23 mouse cellular contexts compared by ENCODE assay signal in genomic region chr1:184858253-184858652, GRCm38 (mm10). TPM values are rescaled to one million over a fixed set of nuclear protein-coding genes. Genes with fewer than 3 reads are reported as not detected.
DNase-seq lines count a peak whose midpoint lies in the region; ATAC-seq and TF ChIP-seq lines count a peak whose summit lies in the region.
"Had no signal": no experiment of that assay in that cellular context is flagged by ENCODE, and none has a peak within 500 bp of the region (broad histone marks: within the 10 kb centered on the region; RNA-seq: fewer than 3 reads in every experiment).

No protein-coding gene starts in this region.

- no peak for TF ChIP-seq CTCF in kidney, adult 2 months (conservative IDR thresholded peaks at IDR 0.05; ENCODE audit: insufficient read depth, insufficient read length, low read depth, low read length)
- no peak for TF ChIP-seq CTCF in lung, embryonic 14.5 days (IDR thresholded peaks at IDR 0.05; ENCODE audit: low read depth)
- no peak for TF ChIP-seq CTCF in lung, adult 2 months (IDR thresholded peaks at IDR 0.05; ENCODE audit: insufficient read depth, low read length)
- no peak for TF ChIP-seq CTCF in intestine, postnatal 0 days (IDR thresholded peaks at IDR 0.05; ENCODE audit: low read depth)
- TF ChIP-seq CTCF in small intestine, adult 2 months (IDR thresholded peaks at IDR 0.05; ENCODE audit: extremely low read depth, insufficient read length, insufficient replicate concordance, low read depth, low read length): no peak

- H3K4me2 ChIP-seq in lung, embryonic 14.5 days: no peak overlapping the region
- H3K4me2 ChIP-seq in intestine, postnatal 0 days (replicated peaks; ENCODE audit: low read depth): no peak overlapping the region
- no peak overlapping the region for H3K4me2 ChIP-seq in forebrain, embryonic 15.5 days (replicated peaks)
- H3K4me2 ChIP-seq: heart, embryonic 13.5 days; limb, embryonic 12.5 days; liver, embryonic 15.5 days had no signal

- no peak overlapping the region for H3K9ac ChIP-seq in lung, embryonic 14.5 days
- no peak overlapping the region for H3K9ac ChIP-seq in intestine, postnatal 0 days (ENCODE audit: low read depth, low read length)
- no peak overlapping the region for H3K9ac ChIP-seq in forebrain, embryonic 15.5 days (replicated peaks)
- H3K9ac ChIP-seq: forebrain, postnatal 0 days; heart, embryonic 13.5 days; limb, embryonic 12.5 days; liver, embryonic 15.5 days had no signal

- H3K27ac ChIP-seq in kidney, adult 2 months (ENCODE audit: insufficient read depth, low read depth, low read length): peak overlapping the region; percentile 44; the same call in 1 of the 2 replicates
- H3K27ac ChIP-seq in lung, embryonic 14.5 days (ENCODE audit: low read depth): no peak overlapping the region
- peak overlapping the region; percentile 64 for H3K27ac ChIP-seq in intestine, postnatal 0 days (ENCODE audit: low read depth, low read length)
- peak overlapping the region; percentile 89 for H3K27ac ChIP-seq in small intestine, adult 2 months (ENCODE audit: insufficient read depth, low read depth, low read length)
- H3K27ac ChIP-seq in heart, embryonic 10.5 days: no peak overlapping the region
- H3K27ac ChIP-seq in forebrain, embryonic 15.5 days (replicated peaks): no peak overlapping the region
- H3K27ac ChIP-seq: embryonic facial prominence, embryonic 10.5 days; heart, embryonic 13.5 days; hindbrain, postnatal 0 days; kidney, postnatal 0 days; limb, embryonic 12.5 days; liver, embryonic 15.5 days had no signal

- H3K4me1 ChIP-seq in kidney, adult 2 months (ENCODE audit: control insufficient read depth, insufficient read depth, low read length): peaks cover 30% of the 10 kb centered on the region
- no peaks in the 10 kb centered on the region for H3K4me1 ChIP-seq in lung, embryonic 14.5 days (ENCODE audit: insufficient read depth)
- peaks cover 3% of the 10 kb centered on the region for H3K4me1 ChIP-seq in lung, adult 2 months (ENCODE audit: control insufficient read depth, insufficient read depth, low read length)
- peaks cover 4% of the 10 kb centered on the region; the same call in 1 of the 2 replicates for H3K4me1 ChIP-seq in intestine, postnatal 0 days (replicated peaks; ENCODE audit: control insufficient read depth, insufficient read depth, low read length)
- peaks cover 45% of the 10 kb centered on the region; the same call in 1 of the 2 replicates for H3K4me1 ChIP-seq in small intestine, adult 2 months (ENCODE audit: control insufficient read depth, insufficient read depth, insufficient read length, low read length)
- peaks cover 21% of the 10 kb centered on the region for H3K4me1 ChIP-seq in heart, embryonic 10.5 days
- no peaks in the 10 kb centered on the region for H3K4me1 ChIP-seq in forebrain, embryonic 15.5 days
- H3K4me1 ChIP-seq: limb, embryonic 12.5 days had no signal

- no peak overlapping the region for H3K4me3 ChIP-seq in kidney, adult 2 months (ENCODE audit: insufficient read depth, low read depth, low read length)
- no peak overlapping the region for H3K4me3 ChIP-seq in lung, embryonic 14.5 days (ENCODE audit: low read depth, low read length)
- no peak overlapping the region for H3K4me3 ChIP-seq in lung, adult 2 months (replicated peaks; ENCODE audit: extremely low read depth, low read depth, low read length)
- H3K4me3 ChIP-seq in intestine, postnatal 0 days (ENCODE audit: low read depth, low read length): no peak overlapping the region
- no peak overlapping the region for H3K4me3 ChIP-seq in small intestine, adult 2 months (ENCODE audit: low read depth, low read length)
- no peak overlapping the region for H3K4me3 ChIP-seq in heart, embryonic 10.5 days
- no peak overlapping the region for H3K4me3 ChIP-seq in forebrain, embryonic 15.5 days
- H3K4me3 ChIP-seq: embryonic facial prominence, embryonic 10.5 days; heart, embryonic 13.5 days; limb, embryonic 12.5 days; liver, embryonic 15.5 days had no signal

- 51% methylated on average over 1 of the region's 1 CpGs for WGBS in kidney, adult 2 months
- 65% methylated on average over 1 of the region's 1 CpGs for WGBS in lung, embryonic 14.5 days
- WGBS in lung, adult 2 months: 46% methylated on average over 1 of the region's 1 CpGs
- WGBS in intestine, postnatal 0 days: 48% methylated on average over 1 of the region's 1 CpGs
- 18% methylated on average over 1 of the region's 1 CpGs for WGBS in small intestine, adult 2 months
- 79% methylated on average over 1 of the region's 1 CpGs for WGBS in heart, embryonic 10.5 days
- 79% methylated on average over 1 of the region's 1 CpGs for WGBS in forebrain, embryonic 15.5 days

- H3K9me3 ChIP-seq in lung, embryonic 14.5 days (ENCODE audit: low read depth, low read length): no peaks in the 10 kb centered on the region
- H3K9me3 ChIP-seq in intestine, postnatal 0 days (ENCODE audit: control insufficient read depth): no peaks in the 10 kb centered on the region
- H3K9me3 ChIP-seq in heart, embryonic 10.5 days: no peaks in the 10 kb centered on the region
- H3K9me3 ChIP-seq in forebrain, embryonic 15.5 days: no peaks in the 10 kb centered on the region
- H3K9me3 ChIP-seq: embryonic facial prominence, embryonic 10.5 days; heart, embryonic 13.5 days; limb, embryonic 12.5 days; liver, embryonic 15.5 days had no signal

- no peaks in the 10 kb centered on the region for H3K27me3 ChIP-seq in kidney, adult 2 months (replicated peaks; ENCODE audit: control insufficient read depth, insufficient read depth, low read length)
- no peaks in the 10 kb centered on the region for H3K27me3 ChIP-seq in lung, embryonic 14.5 days (ENCODE audit: insufficient read depth, low read length)
- H3K27me3 ChIP-seq in intestine, postnatal 0 days (replicated peaks; ENCODE audit: control insufficient read depth, insufficient read depth, low read length): no peaks in the 10 kb centered on the region
- H3K27me3 ChIP-seq in small intestine, adult 2 months (ENCODE audit: control insufficient read depth, insufficient read depth, low read length): no peaks in the 10 kb centered on the region
- H3K27me3 ChIP-seq in heart, embryonic 10.5 days (ENCODE audit: insufficient read depth, poor library complexity, severe bottlenecking): 0 out of 2 replicates have a peak, but pooled peaks cover 4% of the 10 kb centered on the region
- H3K27me3 ChIP-seq in forebrain, embryonic 15.5 days: no peaks in the 10 kb centered on the region
- H3K27me3 ChIP-seq: heart, embryonic 13.5 days had no signal

- H3K36me3 ChIP-seq in kidney, adult 2 months (ENCODE audit: control insufficient read depth, insufficient read depth, low read length): no peaks in the 10 kb centered on the region
- no peaks in the 10 kb centered on the region for H3K36me3 ChIP-seq in lung, embryonic 14.5 days (ENCODE audit: insufficient read depth)
- no peaks in the 10 kb centered on the region for H3K36me3 ChIP-seq in intestine, postnatal 0 days (ENCODE audit: control insufficient read depth, insufficient read depth)
- H3K36me3 ChIP-seq in small intestine, adult 2 months (ENCODE audit: control insufficient read depth, insufficient read depth, low read length): no peaks in the 10 kb centered on the region
- no peaks in the 10 kb centered on the region for H3K36me3 ChIP-seq in heart, embryonic 10.5 days
- H3K36me3 ChIP-seq in forebrain, embryonic 15.5 days: no peaks in the 10 kb centered on the region
- H3K36me3 ChIP-seq: embryonic facial prominence, embryonic 10.5 days; heart, embryonic 13.5 days; limb, embryonic 12.5 days; liver, embryonic 15.5 days had no signal

- ATAC-seq in lung, embryonic 14.5 days (ENCODE audit: insufficient read depth): no peak
- ATAC-seq in intestine, postnatal 0 days: peak; percentile 79
- no peak for ATAC-seq in forebrain, embryonic 15.5 days (replicated peaks)
- ATAC-seq: CD4-positive, CD25-positive, alpha-beta regulatory T cell, adult 4 months; forebrain, postnatal 0 days; hindbrain, postnatal 0 days had no signal

- DNase-seq in kidney, adult 2 months: peak; percentile 85
- DNase-seq in kidney, postnatal 10 days: no peak
- peak; percentile 31 for DNase-seq in lung, embryonic 14.5 days
- DNase-seq in lung, adult 2 months: no peak
- DNase-seq in heart, embryonic 10.5 days (ENCODE audit: low spot score): no peak
- DNase-seq: adrenal gland, postnatal 36 days; cerebellum, adult 9-10 months; forebrain, postnatal 0 days; gastrocnemius, postnatal 14 days; heart, adult 18-20 months; heart, postnatal 14 days; midbrain, embryonic 14.5 days; thymus, postnatal 25 days had no signal

- no peak for TF ChIP-seq POLR2A in kidney, adult 2 months (IDR thresholded peaks at IDR 0.05; ENCODE audit: low read depth, low read length)
- TF ChIP-seq POLR2A in lung, adult 2 months (IDR thresholded peaks at IDR 0.05; ENCODE audit: borderline replicate concordance, extremely low read depth, low read depth, low read length): no peak
- no peak for TF ChIP-seq POLR2A in small intestine, adult 2 months (IDR thresholded peaks at IDR 0.05; ENCODE audit: low read depth, low read length)

RNA-seq across cellular contexts. Expression of gene Marc2, which starts 12.0 kb away (rescaled TPM):
- polyA plus RNA-seq in kidney, adult 2 months (2012; rRNA removed): 257 and 403 TPM in 2 replicates
- 152 and 163 TPM in 2 replicates for polyA plus RNA-seq in lung, embryonic 14.5 days (2014; fragmentation: Nextera tagmentation; extraction: Ambion mirVana)
- 73.3 and 79.9 TPM in 2 replicates for polyA plus RNA-seq in lung, adult 2 months (2012; rRNA removed)
- 555 and 620 TPM in 2 replicates for polyA plus RNA-seq in intestine, postnatal 0 days (2015; fragmentation: Nextera tagmentation; extraction: Ambion mirVana)
- 332 and 352 TPM in 2 replicates for polyA plus RNA-seq in small intestine, adult 2 months (2012; rRNA removed)
- 72.9 and 98.6 TPM in 2 replicates for polyA plus RNA-seq in heart, embryonic 10.5 days (2016; fragmentation: Nextera tagmentation; extraction: Ambion mirVana)
- polyA plus RNA-seq in forebrain, embryonic 15.5 days (2015; fragmentation: Nextera tagmentation; extraction: Ambion mirVana): 107 and 109 TPM in 2 replicates

RNA-seq across cellular contexts. Expression of gene C130074G19Rik, which starts 24.8 kb away (rescaled TPM):
- 83.3 and 113 TPM in 2 replicates for polyA plus RNA-seq in kidney, adult 2 months (2012; rRNA removed)
- 2.5 and 3.0 TPM in 2 replicates for polyA plus RNA-seq in lung, embryonic 14.5 days (2014; fragmentation: Nextera tagmentation; extraction: Ambion mirVana)
- 23.9 and 31.7 TPM in 2 replicates for polyA plus RNA-seq in lung, adult 2 months (2012; rRNA removed)
- 6.3 and 6.4 TPM in 2 replicates for polyA plus RNA-seq in intestine, postnatal 0 days (2015; fragmentation: Nextera tagmentation; extraction: Ambion mirVana)
- polyA plus RNA-seq in small intestine, adult 2 months (2012; rRNA removed): 16.2 and 45.1 TPM in 2 replicates
- 0.22 and 0.82 TPM in 2 replicates for polyA plus RNA-seq in heart, embryonic 10.5 days (2016; fragmentation: Nextera tagmentation; extraction: Ambion mirVana)
- polyA plus RNA-seq in forebrain, embryonic 15.5 days (2015; fragmentation: Nextera tagmentation; extraction: Ambion mirVana): 0.77 and 1.2 TPM in 2 replicates
- polyA plus RNA-seq: CD4-positive, CD25-positive, alpha-beta regulatory T cell, adult 4 months had no signal

RNA-seq across cellular contexts. Expression of gene Marc1, which starts 47.1 kb away (rescaled TPM):
- 1.0 and 2.1 TPM in 2 replicates for polyA plus RNA-seq in kidney, adult 2 months (2012; rRNA removed)
- polyA plus RNA-seq in lung, embryonic 14.5 days (2014; fragmentation: Nextera tagmentation; extraction: Ambion mirVana): not detected in 2 replicates
- 1.2 and 1.6 TPM in 2 replicates for polyA plus RNA-seq in lung, adult 2 months (2012; rRNA removed)
- 1.5 and 1.6 TPM in 2 replicates for polyA plus RNA-seq in intestine, postnatal 0 days (2015; fragmentation: Nextera tagmentation; extraction: Ambion mirVana)
- 0.68 and 1.2 TPM in 2 replicates for polyA plus RNA-seq in small intestine, adult 2 months (2012; rRNA removed)
- polyA plus RNA-seq in heart, embryonic 10.5 days (2016; fragmentation: Nextera tagmentation; extraction: Ambion mirVana): 0.21 and 0.70 TPM in 2 replicates
- not detected in 2 replicates for polyA plus RNA-seq in forebrain, embryonic 15.5 days (2015; fragmentation: Nextera tagmentation; extraction: Ambion mirVana)
- polyA plus RNA-seq: heart, embryonic 13.5 days; limb, embryonic 12.5 days had no signal

Comparison
In these comparisons a context has a peak if more than half of its experiments do, and no peak if none do; other contexts are left out.
1. DNase-seq: peak in kidney, adult 2 months (single experiment) and lung, embryonic 14.5 days (single experiment); none in kidney, postnatal 10 days (single experiment), lung, adult 2 months (single experiment) and heart, embryonic 10.5 days (single experiment).
2. H3K27ac ChIP-seq: peak in kidney, adult 2 months (single experiment), intestine, postnatal 0 days (single experiment) and small intestine, adult 2 months (single experiment); none in lung, embryonic 14.5 days (single experiment), heart, embryonic 10.5 days (single experiment) and forebrain, embryonic 15.5 days (single experiment).